Mouse (Mus musculus) lung, postnatal 10 days (tissue): ENCODE measurements around the gene 2610028H24Rik.

Experiments
- DNase-seq: peaks from one replicate; pipeline ENCODE4 v3.0.0; 2021

2610028H24Rik gene

GRCm38 (mm10) chr10:76489205-76489604 lies 40.3 kb downstream of the 2610028H24Rik start:
- no peak for DNase-seq

- DNase-seq, result peak; percentile 12
Observed at GRCm38 (mm10) chr10:76493527-76493926, 44.6 kb downstream of the 2610028H24Rik start.

- DNase-seq, result no peak
Observed at GRCm38 (mm10) chr10:76495501-76495900, 46.6 kb downstream of the 2610028H24Rik start.

GRCm38 (mm10) chr10:76496366-76496765 lies 47.5 kb downstream of the 2610028H24Rik start:
- no peak for DNase-seq

- DNase-seq, result no peak
Observed at GRCm38 (mm10) chr10:76497522-76497921, 48.6 kb downstream of the 2610028H24Rik start.

GRCm38 (mm10) chr10:76504271-76504943 lies 55.5 kb downstream of the 2610028H24Rik start:
- DNase-seq, result no peak

GRCm38 (mm10) chr10:76505865-76506264 lies 57.0 kb downstream of the 2610028H24Rik start:
- no peak for DNase-seq
